Mouse (Mus musculus) CH12F3 (cell line): Measurements from ENCODE around the gene Dbnl.
"Not testable (repeated sequence)": the region's sequence is repeated elsewhere in the genome, so short reads cannot be mapped to it uniquely, and the experiment has no call there.

Experiments
- in situ Hi-C: fragments of 300-500 bp; cut with MboI; formaldehyde crosslinking; loops from 2 replicates; pipeline ENCODE4 v1.14.3; 2020; ENCODE audit warnings: low sequenced_read_pairs

The Dbnl gene

DNA sequence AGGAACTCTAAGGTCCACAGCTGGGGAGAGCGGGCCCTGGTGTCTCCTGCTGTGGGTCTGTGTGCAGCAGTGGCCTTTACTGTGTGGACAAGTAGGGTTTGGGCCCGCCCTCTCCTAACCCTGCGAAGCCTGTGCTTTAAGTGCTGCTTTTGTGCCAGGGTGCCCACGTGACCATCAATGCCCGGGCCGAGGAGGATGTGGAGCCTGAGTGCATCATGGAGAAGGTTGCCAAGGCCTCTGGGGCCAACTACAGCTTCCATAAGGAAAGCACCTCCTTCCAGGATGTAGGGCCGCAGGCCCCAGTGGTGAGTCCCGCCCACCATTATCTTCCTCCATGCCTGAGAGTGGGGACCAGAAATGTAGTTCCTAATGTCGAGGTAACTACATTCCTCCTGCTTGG lies 7.0 kb downstream of the Dbnl start:
- in situ Hi-C loops: no loop called here

- in situ Hi-C loops: no loop called here
Measured at GRCm38 (mm10) chr11:5795706-5796105, 7.4 kb downstream of the Dbnl start.

DNA sequence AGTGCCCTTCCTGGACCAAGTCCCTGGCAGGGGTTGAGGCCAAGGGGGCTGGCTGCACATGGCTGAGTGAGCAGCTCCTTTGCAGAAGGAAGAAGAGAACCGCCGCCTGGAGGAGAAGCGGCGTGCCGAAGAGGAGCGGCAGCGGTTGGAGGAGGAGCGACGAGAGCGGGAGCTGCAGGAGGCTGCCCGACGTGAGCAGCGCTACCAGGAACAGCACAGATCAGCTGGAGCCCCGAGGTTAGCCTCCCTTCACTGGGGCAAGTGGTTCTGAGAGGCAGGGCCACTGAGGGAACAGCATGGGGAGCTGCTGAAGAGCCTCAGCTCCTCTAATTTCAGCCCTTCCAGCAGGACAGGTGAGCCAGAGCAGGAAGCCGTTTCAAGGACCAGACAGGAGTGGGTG lies 8.7 kb downstream of the Dbnl start:
- in situ Hi-C loops: no loop called here

- in situ Hi-C loops: no loop called here
Measured at GRCm38 (mm10) chr11:5797371-5797770, 9.1 kb downstream of the Dbnl start.

DNA sequence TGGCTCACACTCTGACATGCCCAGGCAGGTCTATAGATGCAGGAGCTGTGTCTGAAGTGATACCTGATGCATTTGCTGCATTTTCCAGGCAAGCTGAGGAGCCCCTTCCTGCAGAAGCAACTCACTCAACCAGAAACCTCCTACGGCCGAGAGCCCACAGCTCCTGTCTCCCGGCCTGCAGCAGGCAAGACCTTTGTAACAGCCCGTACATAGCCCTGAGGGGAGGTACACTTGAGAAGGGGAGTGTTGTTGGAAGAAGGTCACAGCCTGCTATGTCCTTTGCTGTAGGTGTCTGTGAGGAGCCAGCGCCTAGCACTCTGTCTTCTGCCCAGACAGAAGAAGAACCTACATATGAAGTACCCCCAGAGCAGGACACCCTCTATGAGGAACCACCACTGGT lies 9.6 kb downstream of the Dbnl start:
- in situ Hi-C loops: no loop called here

DNA sequence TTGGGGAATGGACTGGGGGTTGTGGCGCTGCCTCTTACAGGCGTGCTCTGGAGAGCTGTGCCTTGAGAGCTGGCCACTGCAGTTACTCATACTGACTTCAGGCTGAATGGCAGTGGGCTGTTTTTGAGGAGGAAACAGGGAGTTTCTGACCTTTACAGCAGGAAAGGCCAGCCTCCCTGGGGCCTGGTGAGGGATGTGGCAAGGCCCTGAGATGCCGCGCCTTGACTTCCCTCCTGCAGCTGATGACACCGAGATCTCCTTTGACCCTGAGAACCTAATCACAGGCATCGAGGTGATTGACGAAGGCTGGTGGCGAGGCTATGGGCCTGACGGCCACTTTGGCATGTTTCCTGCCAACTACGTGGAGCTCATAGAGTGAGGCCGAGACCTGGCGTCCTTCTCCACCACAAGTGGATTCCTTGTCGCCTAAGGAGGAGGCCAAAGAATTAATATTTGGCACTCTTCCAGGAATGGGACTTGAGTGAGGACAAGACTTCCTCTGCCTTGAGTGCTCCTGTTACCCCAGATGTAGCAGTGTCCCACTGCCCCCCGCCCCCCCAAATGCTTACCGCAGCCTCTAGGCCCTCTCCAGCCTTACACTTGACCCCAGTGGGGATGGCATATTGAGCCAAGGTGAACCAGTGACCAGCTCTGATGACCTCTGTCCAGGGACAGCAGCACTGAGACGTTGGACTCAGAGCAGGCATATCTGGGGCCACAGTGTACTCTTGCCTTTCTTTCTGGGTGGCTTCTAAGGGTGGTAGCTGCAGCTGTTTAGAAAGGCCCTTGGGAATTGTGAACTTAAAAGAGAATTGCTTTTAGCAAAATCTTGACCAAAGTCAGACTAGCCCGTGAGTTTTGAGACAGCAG lies 11.6 kb downstream of the Dbnl start:
- in situ Hi-C loops: no loop called here

GRCm38 (mm10) chr11:5801511-5801910 lies 13.2 kb downstream of the Dbnl start:
- in situ Hi-C loops: no loop called here

DNA sequence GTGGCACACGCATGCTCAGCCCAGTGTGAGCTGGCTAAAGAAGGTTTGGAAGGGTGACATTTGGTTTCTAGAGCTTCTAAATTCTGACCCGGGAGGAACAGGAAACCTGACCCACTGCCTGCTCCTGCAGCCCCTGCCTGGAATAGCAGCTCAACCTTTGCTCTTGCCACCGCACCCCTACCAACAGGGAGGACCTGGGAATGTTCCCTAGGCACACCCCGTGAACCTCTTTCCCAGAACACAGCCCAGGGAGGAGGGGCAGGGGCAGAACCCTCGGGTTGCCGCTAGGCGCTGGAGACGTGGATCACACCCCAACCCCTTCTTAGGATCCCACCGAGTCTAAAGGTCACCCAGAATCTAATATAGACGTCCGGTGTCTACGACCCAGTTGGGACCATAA lies 13.7 kb downstream of the Dbnl start:
- in situ Hi-C loops: no loop called here

- in situ Hi-C loops: no loop called here
Measured at GRCm38 (mm10) chr11:5802457-5803217, 14.3 kb downstream of the Dbnl start.

DNA sequence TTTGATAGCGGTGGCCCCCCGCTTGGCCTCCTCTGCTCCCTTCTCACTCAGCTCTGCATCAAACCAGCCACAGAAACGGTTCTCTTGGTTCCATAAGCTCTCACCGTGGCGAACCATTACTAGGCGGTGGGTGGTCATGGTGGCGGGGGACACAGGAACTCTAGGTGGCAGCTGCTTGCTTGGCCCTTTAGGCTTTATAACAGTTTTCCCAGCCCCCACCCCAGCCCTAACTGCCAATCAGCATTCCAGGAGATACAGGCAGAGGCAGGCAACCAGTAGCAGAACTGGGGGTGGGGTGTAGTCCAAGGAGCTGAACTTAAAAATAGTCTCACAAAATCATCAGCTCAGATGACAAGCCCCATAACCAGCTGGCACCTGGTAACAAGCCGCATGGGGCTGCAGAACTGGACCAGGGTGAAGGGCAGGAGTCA lies 15.3 kb downstream of the Dbnl start, which contains the start of gene Pgam2:
Gene Pgam2, minus strand, starts transcription at position 183 of the 431 bp plus-strand sequence.
- in situ Hi-C loops: no loop called here

GRCm38 (mm10) chr11:5804174-5804573 lies 15.9 kb downstream of the Dbnl start:
- in situ Hi-C loops: no loop called here

- in situ Hi-C loops: no loop called here
Measured at GRCm38 (mm10) chr11:5805711-5806110, 17.4 kb downstream of the Dbnl start.

- in situ Hi-C loops: no loop called here
Measured at GRCm38 (mm10) chr11:5807956-5808355, 19.7 kb downstream of the Dbnl start.

GRCm38 (mm10) chr11:5809487-5809886 lies 21.2 kb downstream of the Dbnl start:
- in situ Hi-C loops: not testable (repeated sequence)

DNA sequence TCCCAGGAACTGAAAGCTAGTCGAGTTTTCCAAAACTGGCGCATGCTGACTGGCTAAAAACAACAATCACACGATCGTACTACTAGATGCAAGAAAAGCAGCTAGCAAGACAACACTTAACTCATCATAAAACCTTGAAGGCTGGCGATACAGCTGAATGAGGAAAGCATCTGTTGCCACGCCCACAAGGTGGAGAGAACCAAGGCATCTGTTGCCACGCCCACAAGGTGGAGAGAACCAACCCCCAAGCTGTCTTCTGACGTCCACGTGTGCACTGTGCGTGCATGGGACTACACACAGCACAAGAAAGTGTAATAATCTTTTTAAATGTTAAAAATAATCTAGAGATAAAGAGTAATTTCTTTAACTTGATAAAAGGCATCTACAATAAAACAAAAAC lies 25.1 kb downstream of the Dbnl start:
- in situ Hi-C loops: no loop called here

- in situ Hi-C loops: no loop called here
Measured at GRCm38 (mm10) chr11:5819223-5819622, 30.9 kb downstream of the Dbnl start.

- in situ Hi-C loops: no loop called here
Measured at GRCm38 (mm10) chr11:5825432-5825831, 37.1 kb downstream of the Dbnl start.

- in situ Hi-C loops: no loop called here
Measured at GRCm38 (mm10) chr11:5827931-5828330, 39.6 kb downstream of the Dbnl start.

DNA sequence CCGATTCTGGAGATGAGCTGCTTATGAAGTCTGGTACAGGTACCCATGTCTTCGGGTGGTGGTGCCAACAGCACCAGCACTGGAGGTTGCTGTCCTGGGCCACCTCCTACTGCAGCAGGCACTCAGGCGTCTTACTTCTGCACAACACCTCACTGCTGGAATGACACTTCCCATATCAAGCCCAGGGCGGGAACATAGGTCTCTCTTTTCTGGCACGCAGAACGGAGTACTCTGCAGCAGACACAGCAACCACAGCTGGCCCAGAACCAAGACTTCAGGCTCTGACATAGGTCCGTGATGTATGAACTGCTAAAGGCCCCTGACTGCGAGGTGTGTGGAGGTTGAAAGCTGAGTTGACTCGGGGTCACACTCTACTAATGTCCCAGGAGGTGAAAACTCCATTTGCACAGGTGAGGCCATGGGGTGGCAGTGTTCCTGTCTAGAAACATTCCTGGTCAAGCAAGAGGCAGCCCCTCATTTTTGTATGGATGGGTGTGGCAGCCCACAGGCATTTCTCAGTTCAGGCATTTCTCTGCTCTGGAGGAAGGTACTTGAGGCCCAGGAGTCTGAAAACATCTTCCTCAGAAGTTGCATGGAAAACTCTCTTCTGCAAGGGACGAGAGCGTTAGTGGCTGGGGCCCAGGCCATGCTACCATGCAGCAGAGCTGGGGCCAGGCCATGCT lies 40.4 kb downstream of the Dbnl start:
- in situ Hi-C loops: no loop called here

- in situ Hi-C loops: no loop called here
Measured at GRCm38 (mm10) chr11:5829327-5829726, 41.0 kb downstream of the Dbnl start.

GRCm38 (mm10) chr11:5834506-5834905 lies 46.2 kb downstream of the Dbnl start:
- in situ Hi-C loops: no loop called here
